Comparison of ENCODE assay signal across 8 mouse cellular contexts in genomic region chr12:24707954-24708823, GRCm38 (mm10). TPM values are rescaled to one million over a fixed set of nuclear protein-coding genes. Genes with fewer than 3 reads are reported as not detected.
DNase-seq lines count a peak whose midpoint lies in the region; ATAC-seq lines count a peak whose summit lies in the region.

Gene Rrm2, plus strand, starts transcription at chr12:24708241.

- H3K36me3 ChIP-seq in midbrain, embryonic 11.5 days (ENCODE audit: control insufficient read depth, insufficient read depth, low read length): peaks cover 12% of the 10 kb centered on the region; the same call in 1 of the 2 replicates

- ATAC-seq in granulocyte monocyte progenitor cell, adult 5-6 weeks (replicated peaks; ENCODE audit: poor library complexity, severe bottlenecking): peak; percentile 61
- ATAC-seq in midbrain, embryonic 11.5 days (ENCODE audit: low FRiP score): peak; percentile 93

- H3K27ac ChIP-seq in midbrain, embryonic 11.5 days (ENCODE audit: low read depth, low read length): peak within 1 kb of the TSS; percentile 67

- H3K4me1 ChIP-seq in midbrain, embryonic 11.5 days (ENCODE audit: control insufficient read depth, insufficient read depth, low read length): peaks cover 27% of the 10 kb centered on the region

- no peaks in the 10 kb centered on the region for H3K27me3 ChIP-seq in midbrain, embryonic 11.5 days (ENCODE audit: control insufficient read depth, insufficient read depth, low read length)

- H3K4me2 ChIP-seq in midbrain, embryonic 11.5 days: peak within 1 kb of the TSS; percentile 77

- intact Hi-C loops in left cerebral cortex, postnatal 4 days (cut with DNase I): no loop called here

- H3K4me3 ChIP-seq in midbrain, embryonic 11.5 days (ENCODE audit: low read depth, low read length): peak within 1 kb of the TSS; percentile 91

- H3K9ac ChIP-seq in midbrain, embryonic 11.5 days (ENCODE audit: low read length): peak within 1 kb of the TSS; percentile 99

- DNase-seq in adrenal gland, postnatal 10 days: peak; percentile 97
- DNase-seq in embryo, embryonic 9.5 days (ENCODE audit: extremely low spot score): peak; percentile 96
- peak; percentile 88 for DNase-seq in kidney, adult 11 months
- peak; percentile 97 for DNase-seq in left cerebral cortex, postnatal 4 days
- DNase-seq in midbrain, embryonic 11.5 days (ENCODE audit: low spot score, missing footprints): peak; percentile 99
- DNase-seq in right cerebral cortex, postnatal 4 days: peak; percentile 97
- DNase-seq in yolk sac, embryonic 10.5 days (ENCODE audit: low spot score): peak; percentile 94

- H3K9me3 ChIP-seq in midbrain, embryonic 11.5 days (ENCODE audit: control insufficient read depth, low read length): no peaks in the 10 kb centered on the region

- under 1% methylated on average over 79 of the region's 83 CpGs for WGBS in midbrain, embryonic 11.5 days

RNA-seq across cellular contexts. Expression of gene Rrm2, which starts in this region (rescaled TPM):
- 10 to 100 TPM; 43.7 to 50.5 TPM for total RNA-seq in adrenal gland, postnatal 10 days (2021)
- total RNA-seq in granulocyte monocyte progenitor cell, adult 5-6 weeks (2014; fragmentation: Nextera tagmentation): 132 and 162 TPM in 2 replicates
- 130 and 144 TPM in 2 replicates for total RNA-seq in granulocyte monocyte progenitor cell, adult 5-6 weeks (2017)
- total RNA-seq in left cerebral cortex, postnatal 4 days (2021): 10 to 100 TPM; 26.0 to 29.3 TPM
- polyA plus RNA-seq in midbrain, embryonic 11.5 days (2014; fragmentation: Nextera tagmentation; extraction: Ambion mirVana): 542 and 553 TPM in 2 replicates

Comparison
In these comparisons a context has a peak if more than half of its experiments do, and no peak if none do; other contexts are left out.
1. Peak in every context shown above with its lines: DNase-seq, ATAC-seq, H3K4me3 ChIP-seq and H3K27ac ChIP-seq.